Mouse (Mus musculus): ENCODE measurements around the gene Hnrnpul2. TPM values are rescaled to one million over a fixed set of nuclear protein-coding genes. Genes with fewer than 3 reads are reported as not detected.

Hnrnpul2 gene
- polyA plus RNA-seq, 1 experiment from 2014 or later, result 5.4 TPM

DNA sequence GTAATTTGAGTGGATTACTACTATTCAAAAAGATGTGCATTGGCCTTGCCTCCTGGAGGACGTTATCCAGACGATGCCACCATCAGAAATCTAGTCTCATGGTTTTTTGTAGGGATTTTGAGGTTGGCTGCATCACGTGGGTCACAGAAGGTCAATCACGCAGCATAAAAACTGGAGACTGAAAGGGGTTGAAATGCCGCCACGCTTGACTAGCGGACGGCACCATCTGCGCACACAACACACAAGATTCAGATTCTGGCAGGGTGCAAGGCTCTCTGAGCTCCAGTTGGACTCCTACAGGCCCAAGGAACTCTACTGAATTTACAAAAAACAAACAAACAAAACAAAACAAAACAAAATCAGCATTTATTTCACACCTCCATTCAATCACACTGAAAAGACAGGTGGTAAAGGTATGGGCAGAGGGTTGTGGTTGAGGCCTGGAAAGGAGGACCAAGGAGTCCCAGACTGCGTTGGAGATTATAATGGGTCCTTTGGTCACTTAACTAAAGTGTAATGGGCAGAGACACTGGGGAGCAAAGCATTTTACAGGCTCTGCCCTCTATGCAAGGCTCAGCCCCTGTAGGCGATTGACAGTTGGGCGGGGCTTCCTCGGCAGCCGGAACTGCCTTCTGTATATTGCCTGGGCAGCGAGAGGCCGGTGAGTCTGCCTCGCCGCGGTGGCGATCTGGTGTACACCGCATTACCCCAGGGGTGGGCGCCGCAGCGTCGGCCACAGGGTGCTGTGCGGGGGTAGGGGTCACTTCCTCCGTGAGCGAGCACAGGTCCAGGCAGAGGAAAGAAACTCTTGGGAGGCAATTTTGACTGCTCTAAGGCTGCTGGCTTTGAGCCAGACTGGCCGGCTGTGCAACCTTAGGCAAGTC is 20.3 kb downstream of the Hnrnpul2 start:
- Histone ChIP-seq H3K9ac (peak overlapping the region; percentile 92), H3K27me3 (no peaks in the 10 kb centered on the region), H3K27ac (replicated peaks) (peak overlapping the region; percentile 97), H3K4me3 (peak overlapping the region; percentile 79), H3K4me1 (replicated peaks) (peaks cover 38% of the 10 kb centered on the region), H3K36me3 (peaks cover 19% of the 10 kb centered on the region), H3K4me2 (peak overlapping the region; percentile 78), H3K9me3 (no peaks in the 10 kb centered on the region)
- ATAC-seq (ENCODE audit: low FRiP score, low read depth), result peak; percentile 7; the same call in 1 of the 2 replicates
- 11% methylated on average over 29 of the region's 29 CpGs for WGBS

DNA sequence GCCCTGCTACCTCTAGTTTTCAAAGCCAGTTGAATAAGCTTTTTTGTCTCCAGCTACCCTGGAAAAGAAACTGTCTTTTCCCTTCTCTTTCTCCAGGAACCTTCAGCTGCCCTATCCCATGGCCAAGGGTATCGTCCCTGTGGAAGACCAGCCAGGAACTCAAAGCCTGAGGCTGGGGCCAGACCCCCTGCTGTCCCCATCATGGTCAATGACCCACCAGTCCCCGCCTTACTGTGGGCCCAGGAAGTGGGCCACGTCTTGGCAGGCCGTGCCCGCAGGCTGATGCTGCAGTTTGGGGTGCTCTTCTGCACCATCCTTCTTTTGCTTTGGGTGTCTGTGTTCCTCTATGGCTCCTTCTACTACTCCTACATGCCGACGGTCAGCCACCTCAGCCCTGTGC is 21.2 kb downstream of the Hnrnpul2 start:
- peak overlapping the region; percentile 97 for H3K27ac ChIP-seq (replicated peaks)
- peak overlapping the region; percentile 92 for H3K9ac ChIP-seq
- WGBS, result 80% methylated on average over 7 of the region's 7 CpGs
- H3K9me3 ChIP-seq, result no peaks in the 10 kb centered on the region
- peak overlapping the region; percentile 78 for H3K4me2 ChIP-seq
- peak overlapping the region; percentile 79 for H3K4me3 ChIP-seq
- peaks cover 20% of the 10 kb centered on the region for H3K36me3 ChIP-seq
- H3K4me1 ChIP-seq (replicated peaks), result peaks cover 38% of the 10 kb centered on the region
- no peak for ATAC-seq (ENCODE audit: low FRiP score, low read depth)
- H3K27me3 ChIP-seq, result no peaks in the 10 kb centered on the region

DNA sequence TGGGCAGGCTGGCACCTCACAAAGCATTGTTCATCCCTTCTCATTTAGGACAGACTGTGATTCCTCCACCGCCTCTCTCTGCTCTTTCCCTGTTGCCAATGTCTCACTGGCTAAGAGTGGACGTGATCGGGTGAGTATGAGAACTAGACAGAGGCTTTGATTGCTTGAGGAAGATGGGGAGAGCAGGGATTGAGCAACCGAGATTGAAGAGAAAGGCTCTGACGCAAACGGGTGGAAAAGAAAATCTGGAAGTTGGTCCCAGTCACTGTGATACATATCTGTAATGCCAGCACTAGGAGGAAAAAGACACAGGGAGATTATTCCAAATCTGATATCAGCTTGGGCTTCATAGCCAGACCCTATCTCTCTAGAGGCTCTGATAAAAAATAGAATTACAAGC is 23.2 kb downstream of the Hnrnpul2 start:
- Histone ChIP-seq H3K9me3 (no peaks in the 10 kb centered on the region), H3K27ac (replicated peaks) (no peak overlapping the region), H3K4me3 (no peak overlapping the region), H3K27me3 (no peaks in the 10 kb centered on the region), H3K9ac (no peak overlapping the region), H3K4me1 (replicated peaks) (peaks cover 28% of the 10 kb centered on the region), H3K4me2 (no peak overlapping the region), H3K36me3 (peaks cover 38% of the 10 kb centered on the region)
- 91% methylated on average over 6 of the region's 6 CpGs for WGBS
- no peak for ATAC-seq (ENCODE audit: low FRiP score, low read depth)

DNA sequence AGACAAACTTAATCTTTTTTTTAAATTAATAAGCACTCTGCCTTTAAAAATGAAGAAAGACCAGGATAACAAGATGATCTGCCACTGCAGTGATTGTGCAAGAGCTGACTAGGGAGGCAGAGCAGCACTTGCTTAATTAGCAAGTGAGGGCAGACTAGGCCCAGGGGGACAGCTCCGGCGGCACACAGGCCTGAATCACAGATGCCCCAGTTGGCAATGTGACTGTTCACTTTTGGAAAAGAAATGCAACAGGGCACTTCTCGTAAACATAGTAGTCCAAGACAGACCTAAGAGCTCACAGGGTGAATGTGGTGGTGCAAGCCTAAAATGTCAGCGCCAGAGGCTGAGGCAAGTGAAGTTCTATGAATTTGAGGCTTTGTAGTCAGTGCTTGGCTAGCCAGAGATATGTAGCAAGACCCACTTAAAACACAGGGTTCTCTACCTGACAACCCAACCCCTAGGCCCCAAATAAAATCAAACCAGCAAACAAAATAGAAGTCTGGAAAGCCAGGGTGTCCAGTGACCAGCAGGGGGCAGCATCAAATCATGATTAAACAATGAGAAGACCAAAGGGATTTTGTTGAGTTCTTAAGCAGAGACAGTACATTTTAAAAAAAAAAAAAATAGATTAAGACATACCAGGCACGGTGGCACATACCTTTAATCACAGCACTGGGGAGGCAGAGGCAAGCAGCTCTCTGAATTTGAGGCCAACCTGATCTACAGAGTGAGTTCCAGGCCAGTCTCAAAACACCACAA is 24.7 kb downstream of the Hnrnpul2 start:
- H3K27me3 ChIP-seq, result no peaks in the 10 kb centered on the region
- ATAC-seq (ENCODE audit: low FRiP score, low read depth), result no peak
- no peak overlapping the region for H3K9ac ChIP-seq
- 56% methylated on average over 5 of the region's 5 CpGs for WGBS
- H3K4me2 ChIP-seq, result no peak overlapping the region
- no peak overlapping the region for H3K27ac ChIP-seq (replicated peaks)
- no peaks in the 10 kb centered on the region for H3K9me3 ChIP-seq
- H3K36me3 ChIP-seq, result peaks cover 45% of the 10 kb centered on the region
- peaks cover 23% of the 10 kb centered on the region for H3K4me1 ChIP-seq (replicated peaks)
- H3K4me3 ChIP-seq, result no peak overlapping the region

DNA sequence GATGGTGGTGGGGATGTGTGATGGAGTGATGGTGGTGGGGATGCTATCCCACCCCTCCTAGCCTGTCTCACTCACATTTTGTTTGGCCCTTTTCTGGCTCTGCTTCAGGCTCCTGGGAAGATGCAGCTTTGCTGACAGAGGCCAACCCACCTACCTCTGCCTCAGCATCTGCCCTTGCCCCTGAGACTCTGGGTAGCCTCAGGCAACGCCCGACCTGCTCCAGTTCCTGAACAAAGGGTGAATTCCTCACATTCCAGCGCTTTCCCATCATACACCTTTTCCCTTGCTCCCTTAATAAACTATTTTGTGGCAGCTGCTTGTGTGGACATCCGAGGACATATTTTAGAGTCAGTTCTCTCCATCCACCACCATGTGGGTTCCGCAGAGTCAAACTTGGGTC is 28.5 kb downstream of the Hnrnpul2 start:
- ATAC-seq (ENCODE audit: low FRiP score, low read depth), result no peak
- WGBS, result 91% methylated on average over 5 of the region's 5 CpGs
- Histone ChIP-seq H3K27ac (replicated peaks) (no peak overlapping the region), H3K9ac (no peak overlapping the region), H3K4me2 (no peak overlapping the region), H3K36me3 (peaks cover 32% of the 10 kb centered on the region), H3K9me3 (no peaks in the 10 kb centered on the region), H3K4me1 (replicated peaks) (no peaks in the 10 kb centered on the region), H3K27me3 (no peaks in the 10 kb centered on the region), H3K4me3 (no peak overlapping the region)

DNA sequence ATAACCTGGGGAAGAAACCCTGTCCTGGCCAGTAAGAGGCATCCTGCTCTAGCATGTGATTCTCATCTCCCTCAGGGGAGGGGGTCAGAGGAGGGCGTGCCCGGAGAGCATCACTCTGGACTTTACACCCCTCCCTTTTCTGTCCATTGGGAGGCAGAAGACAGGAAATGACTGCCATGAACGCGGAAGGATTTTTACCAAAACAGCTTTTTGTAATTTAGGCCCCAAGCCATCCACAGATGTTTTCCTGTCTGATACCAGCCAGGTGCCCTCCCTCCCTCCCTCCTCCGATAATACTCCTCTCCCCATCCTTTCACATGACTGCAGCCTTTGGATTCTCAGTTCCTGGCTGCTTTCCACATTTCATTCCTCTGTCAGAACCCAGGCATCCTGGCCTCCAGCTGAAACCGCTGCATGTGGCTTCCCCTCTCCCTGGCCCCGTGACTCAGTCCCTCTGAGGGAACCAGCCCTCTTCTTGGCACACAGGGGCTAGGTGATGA is 30.6 kb downstream of the Hnrnpul2 start, which contains the start of gene Lrrn4cl:
Gene Lrrn4cl, plus strand, starts transcription at position 367 of the 500 bp plus-strand sequence.
- H3K4me2 ChIP-seq, result no peak within 1 kb of the TSS
- H3K4me1 ChIP-seq (replicated peaks), result no peaks in the 10 kb centered on the region
- H3K27me3 ChIP-seq, result no peaks in the 10 kb centered on the region
- 0 out of 2 replicates have a peak, but pooled peaks have one; percentile 55 for ATAC-seq (ENCODE audit: low FRiP score, low read depth)
- no peak within 1 kb of the TSS for H3K27ac ChIP-seq (replicated peaks)
- H3K4me3 ChIP-seq, result no peak within 1 kb of the TSS
- WGBS, result 43% methylated on average over 7 of the region's 7 CpGs
- no peak within 1 kb of the TSS for H3K9ac ChIP-seq
- no peaks in the 10 kb centered on the region for H3K9me3 ChIP-seq
- H3K36me3 ChIP-seq, result peaks cover 29% of the 10 kb centered on the region

DNA sequence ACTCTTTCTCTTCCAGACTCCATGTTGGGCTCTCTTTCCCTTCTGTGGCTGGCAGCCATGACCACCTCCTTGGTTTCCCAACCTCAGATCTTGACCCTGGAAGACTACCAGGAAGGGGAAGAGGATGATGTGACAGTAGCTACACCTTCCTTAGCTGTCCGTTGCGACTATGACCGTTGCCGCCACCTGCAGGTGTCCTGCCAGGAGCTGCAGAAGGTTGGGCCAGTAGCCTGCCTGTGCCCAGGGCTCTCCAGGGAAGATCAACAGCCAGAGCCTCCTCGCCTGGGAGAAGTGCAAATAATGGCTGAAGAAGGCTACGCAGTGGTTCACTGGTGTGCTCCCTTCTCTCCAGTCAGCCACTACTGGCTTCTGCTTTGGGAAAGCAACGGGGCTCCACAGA is 31.8 kb downstream of the Hnrnpul2 start:
- peaks cover 18% of the 10 kb centered on the region for H3K36me3 ChIP-seq
- H3K4me2 ChIP-seq, result no peak overlapping the region
- 67% methylated on average over 7 of the region's 7 CpGs for WGBS
- no peak overlapping the region for H3K27ac ChIP-seq (replicated peaks)
- H3K4me1 ChIP-seq (replicated peaks), result no peaks in the 10 kb centered on the region
- no peak overlapping the region for H3K9ac ChIP-seq
- H3K4me3 ChIP-seq, result no peak overlapping the region
- H3K27me3 ChIP-seq, result no peaks in the 10 kb centered on the region
- ATAC-seq (ENCODE audit: low FRiP score, low read depth), result no peak
- no peaks in the 10 kb centered on the region for H3K9me3 ChIP-seq

DNA sequence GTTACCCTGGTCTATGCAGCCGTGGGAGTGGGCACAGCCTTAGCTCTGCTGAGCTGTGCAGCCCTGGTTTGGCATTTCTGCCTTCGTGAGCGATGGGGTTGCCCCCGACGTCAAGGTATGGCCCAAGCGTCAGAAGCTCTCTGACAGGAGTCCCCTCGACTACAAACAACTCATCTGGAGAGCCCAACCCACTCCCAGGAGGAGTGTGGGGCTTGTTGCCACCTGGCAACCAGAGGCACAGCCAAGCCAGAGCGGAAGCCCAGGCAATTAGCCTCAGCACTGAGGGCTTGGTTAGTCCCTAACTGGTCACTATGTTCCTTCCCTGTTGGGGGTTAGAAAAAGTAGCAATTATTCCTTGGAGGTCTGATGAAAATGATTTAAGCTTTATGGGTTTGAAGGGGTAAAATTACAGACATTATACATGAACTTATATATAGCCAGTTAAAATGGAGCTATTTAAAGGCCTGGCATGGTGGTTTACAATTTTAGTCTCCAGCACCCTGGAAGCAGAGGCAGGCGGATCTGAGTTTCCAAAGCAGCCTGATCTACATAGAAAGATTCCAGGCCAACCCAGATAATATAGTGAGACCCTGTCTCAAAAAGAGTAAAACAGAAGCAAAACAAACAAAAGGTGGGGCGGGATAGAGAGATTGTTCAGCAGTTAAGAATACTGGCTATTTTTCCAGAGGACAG is 32.6 kb downstream of the Hnrnpul2 start:
- WGBS, result 67% methylated on average over 10 of the region's 10 CpGs
- peaks cover 11% of the 10 kb centered on the region for H3K36me3 ChIP-seq
- no peak overlapping the region for H3K4me3 ChIP-seq
- ATAC-seq (ENCODE audit: low FRiP score, low read depth), result no peak
- H3K27ac ChIP-seq (replicated peaks), result no peak overlapping the region
- H3K9me3 ChIP-seq, result no peaks in the 10 kb centered on the region
- no peak overlapping the region for H3K4me2 ChIP-seq
- no peaks in the 10 kb centered on the region for H3K27me3 ChIP-seq
- H3K4me1 ChIP-seq (replicated peaks), result no peaks in the 10 kb centered on the region
- H3K9ac ChIP-seq, result no peak overlapping the region

DNA sequence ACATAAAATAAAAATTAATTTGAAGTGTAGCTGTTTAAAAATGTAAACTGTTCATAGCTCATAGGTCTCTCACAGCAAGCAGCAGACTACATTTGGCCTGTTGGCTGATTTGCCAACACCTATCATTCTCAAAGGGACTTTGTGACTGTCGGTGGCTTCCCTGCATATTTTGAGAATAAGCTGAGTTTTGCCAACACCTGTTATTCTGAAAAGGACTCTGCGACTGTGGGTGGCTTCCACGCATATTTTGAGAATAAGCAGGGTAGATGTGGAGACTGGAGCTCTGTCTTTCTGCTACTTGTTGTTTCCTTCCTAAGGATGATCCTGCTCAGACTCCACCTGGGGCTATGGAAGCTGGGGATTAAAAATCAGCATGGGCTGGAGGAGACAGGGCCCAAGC is 33.3 kb downstream of the Hnrnpul2 start:
- no peak for ATAC-seq (ENCODE audit: low FRiP score, low read depth)
- no peak overlapping the region for H3K9ac ChIP-seq
- H3K9me3 ChIP-seq, result no peaks in the 10 kb centered on the region
- H3K27ac ChIP-seq (replicated peaks), result no peak overlapping the region
- peaks cover 6% of the 10 kb centered on the region; the same call in 1 of the 2 replicates for H3K36me3 ChIP-seq
- no peak overlapping the region for H3K4me3 ChIP-seq
- WGBS, result 91% methylated on average over 3 of the region's 3 CpGs
- H3K4me2 ChIP-seq, result no peak overlapping the region
- H3K27me3 ChIP-seq, result no peaks in the 10 kb centered on the region
- no peaks in the 10 kb centered on the region for H3K4me1 ChIP-seq (replicated peaks)

DNA sequence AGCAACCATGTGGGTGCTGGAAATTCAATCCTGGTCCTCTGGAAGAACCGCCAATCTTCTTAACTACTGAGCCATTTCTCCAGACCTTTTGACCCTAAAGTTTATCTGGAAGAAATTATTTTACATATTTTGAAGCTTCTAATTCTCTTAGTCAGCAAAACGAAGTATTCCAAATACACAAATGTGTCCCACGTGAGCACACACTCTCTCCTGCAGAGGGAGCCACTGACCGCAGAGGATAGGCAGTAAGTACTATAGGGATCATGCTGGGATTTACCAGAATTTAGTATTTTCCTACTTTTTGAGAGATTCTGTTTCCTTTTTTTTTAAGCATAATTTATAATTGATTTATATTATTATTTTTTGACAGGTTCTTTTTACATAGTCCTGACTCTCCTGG is 37.9 kb downstream of the Hnrnpul2 start:
- 36% methylated on average over 4 of the region's 4 CpGs for WGBS
- no peaks in the 10 kb centered on the region for H3K4me1 ChIP-seq (replicated peaks)

DNA sequence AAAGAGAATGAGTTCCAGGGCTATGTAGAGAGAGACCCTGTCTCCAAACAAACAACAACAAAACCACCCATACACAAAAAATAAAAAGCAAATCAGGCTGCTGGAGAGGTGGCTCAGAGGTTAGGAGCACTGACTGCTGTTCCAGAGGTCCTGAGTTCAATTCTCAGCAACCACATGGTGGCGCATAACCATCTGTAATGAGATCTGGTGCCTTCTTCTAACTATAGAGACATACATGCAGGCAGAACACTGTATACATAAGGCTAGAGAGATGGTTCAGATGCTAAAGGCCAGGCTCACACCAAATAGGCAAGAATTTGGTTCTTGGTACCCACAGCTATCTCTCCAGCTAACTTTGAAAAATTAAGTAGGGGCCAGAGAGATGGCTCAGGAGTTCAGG is 39.2 kb downstream of the Hnrnpul2 start:
- Histone ChIP-seq H3K4me1 (replicated peaks) (no peaks in the 10 kb centered on the region), H3K9me3 (no peaks in the 10 kb centered on the region), H3K4me2 (no peak overlapping the region), H3K27me3 (no peaks in the 10 kb centered on the region), H3K9ac (no peak overlapping the region), H3K27ac (replicated peaks) (no peak overlapping the region), H3K36me3 (no peaks in the 10 kb centered on the region), H3K4me3 (no peak overlapping the region)
- no peak for ATAC-seq (ENCODE audit: low FRiP score, low read depth)
- WGBS, result 22% methylated on average over 1 of the region's 1 CpGs

More for the DNA sequence above, 37.9 kb downstream of the Hnrnpul2 start:
- no peak overlapping the region for H3K9ac ChIP-seq
- no peaks in the 10 kb centered on the region for H3K36me3 ChIP-seq
- H3K4me2 ChIP-seq, result no peak overlapping the region
- no peak overlapping the region for H3K27ac ChIP-seq (replicated peaks)
- H3K9me3 ChIP-seq, result no peaks in the 10 kb centered on the region
- H3K4me3 ChIP-seq, result no peak overlapping the region
- no peak for ATAC-seq (ENCODE audit: low FRiP score, low read depth)
- no peaks in the 10 kb centered on the region for H3K27me3 ChIP-seq

Measured in hindbrain, embryonic 15.5 days (tissue).